Mouse (Mus musculus): Measurements from ENCODE around the gene Btg3.
"Not testable (repeated sequence)": the region's sequence is repeated elsewhere in the genome, so short reads cannot be mapped to it uniquely, and the experiment has no call there.

The Btg3 gene

GRCm38 (mm10) chr16:78376745-78377570 lies at the start of gene Btg3:
Gene Btg3 (minus strand): TSS chr16:78377192.
- DNase-seq (ENCODE audit: low read depth), result peak; percentile 74

DNA sequence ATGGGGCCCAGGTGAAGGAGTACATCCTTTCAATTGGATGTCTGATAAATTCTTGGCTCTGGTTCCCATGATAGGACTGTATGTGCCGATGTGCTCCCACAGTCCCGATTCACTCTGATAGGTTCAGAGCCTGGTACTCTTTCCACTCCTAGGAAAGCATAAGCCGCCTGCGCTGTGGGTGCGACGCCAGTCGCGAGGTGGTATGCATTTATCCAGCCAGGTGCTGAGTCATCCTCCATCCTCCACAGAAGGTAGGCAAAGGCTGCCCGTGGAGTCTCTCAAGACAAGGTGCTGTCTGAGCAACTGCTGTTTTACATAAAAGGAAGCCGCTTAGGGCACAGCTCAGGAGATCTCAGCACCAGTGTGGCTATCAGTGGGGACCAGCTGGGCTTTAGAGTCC lies 40.7 kb upstream of the Btg3 start:
- no peak for DNase-seq (ENCODE audit: low read depth)

GRCm38 (mm10) chr16:78416500-78416899 lies 39.5 kb upstream of the Btg3 start:
- no peak for DNase-seq (ENCODE audit: low read depth)

GRCm38 (mm10) chr16:78409991-78410390 lies 33.0 kb upstream of the Btg3 start:
- no peak for DNase-seq (ENCODE audit: low read depth)

DNA sequence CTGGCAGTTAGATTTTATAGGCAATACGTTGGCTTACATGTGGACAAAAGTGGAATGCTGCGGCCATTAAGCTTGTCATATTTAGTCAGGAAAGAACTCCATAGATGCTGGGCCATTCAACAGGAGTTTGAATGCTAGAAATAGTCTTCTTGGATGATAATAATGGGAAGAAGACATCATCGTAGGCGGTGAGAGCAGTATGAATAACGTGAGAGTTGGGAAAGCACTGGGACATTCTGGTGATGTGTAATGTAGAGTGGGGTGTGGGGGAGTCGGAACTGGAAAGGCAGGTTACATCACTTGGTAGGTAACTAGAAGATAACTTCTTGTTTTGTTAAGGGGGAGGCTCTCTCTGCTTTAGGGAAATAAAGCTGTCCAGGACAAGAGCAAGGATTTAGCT lies 30.9 kb upstream of the Btg3 start:
- no peak for DNase-seq (ENCODE audit: low read depth)

- no peak for DNase-seq (ENCODE audit: low read depth)
Observed at GRCm38 (mm10) chr16:78406657-78407056, 29.7 kb upstream of the Btg3 start.

GRCm38 (mm10) chr16:78402316-78402715 lies 25.3 kb upstream of the Btg3 start:
- DNase-seq (ENCODE audit: low read depth), result no peak

DNA sequence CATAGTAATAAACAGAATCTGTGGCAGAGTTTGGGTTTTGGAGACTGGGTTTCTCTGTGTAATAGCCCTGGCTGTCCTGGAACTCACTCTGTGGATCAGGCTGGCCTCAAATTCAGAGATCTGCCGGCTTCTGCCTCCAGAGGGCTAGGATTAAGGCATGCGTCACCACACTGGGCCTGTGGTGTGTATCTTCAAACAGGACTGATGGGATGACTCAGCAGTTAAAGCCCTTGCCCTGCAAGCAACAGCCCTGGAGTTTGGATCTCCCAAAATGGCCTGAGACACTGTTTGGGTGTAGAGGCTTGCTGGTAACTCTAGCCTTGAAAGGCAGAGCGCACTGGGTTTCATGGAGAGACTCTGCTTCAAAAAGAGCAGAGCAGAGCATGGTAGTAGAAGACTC lies 22.4 kb upstream of the Btg3 start:
- no peak for DNase-seq (ENCODE audit: low read depth)

GRCm38 (mm10) chr16:78398734-78399133 lies 21.7 kb upstream of the Btg3 start:
- DNase-seq (ENCODE audit: low read depth), result no peak

DNA sequence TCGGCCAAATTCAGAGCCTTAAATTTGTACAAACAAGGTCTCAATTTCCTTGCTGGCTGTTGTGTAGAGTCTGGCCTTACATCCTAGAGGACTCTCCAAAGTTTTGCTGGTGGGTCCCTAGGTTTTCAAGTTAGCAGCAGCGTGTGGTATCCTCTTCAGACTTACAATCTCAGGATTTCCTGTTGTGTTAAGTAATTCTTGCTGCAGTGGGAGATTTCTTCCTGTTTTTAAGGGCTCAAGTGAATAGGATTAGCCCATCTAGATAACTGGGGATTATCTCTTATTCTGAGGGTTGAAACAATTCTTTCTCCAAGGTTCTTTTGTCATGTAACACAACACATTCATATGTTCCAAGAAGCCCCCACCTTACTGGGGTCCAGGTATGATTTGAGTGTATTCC lies 14.4 kb upstream of the Btg3 start:
- no peak for DNase-seq (ENCODE audit: low read depth)

DNA sequence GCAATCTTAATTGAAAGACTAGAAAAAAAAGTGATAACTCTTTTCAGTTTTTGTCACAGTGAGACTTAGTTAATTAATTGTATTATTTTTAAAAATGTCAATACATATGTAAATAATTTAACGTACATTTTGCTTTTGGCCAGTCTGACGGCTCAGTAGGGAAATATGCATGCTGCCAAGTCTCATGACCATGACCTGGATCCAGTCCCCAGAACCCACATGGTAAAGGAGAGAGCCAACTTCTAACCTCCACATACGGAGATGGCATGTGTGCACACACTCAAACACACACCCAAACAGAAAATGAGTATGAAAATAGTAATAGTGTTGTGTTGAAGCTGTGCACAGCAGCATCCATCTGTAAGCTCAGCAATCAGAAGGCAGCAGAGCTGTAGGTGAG lies 13.0 kb upstream of the Btg3 start:
- DNase-seq (ENCODE audit: low read depth), result no peak

GRCm38 (mm10) chr16:78389122-78389521 lies 12.1 kb upstream of the Btg3 start:
- no peak for DNase-seq (ENCODE audit: low read depth)

- no peak for DNase-seq (ENCODE audit: low read depth)
Observed at GRCm38 (mm10) chr16:78378493-78378892, 1.5 kb upstream of the Btg3 start.

DNA sequence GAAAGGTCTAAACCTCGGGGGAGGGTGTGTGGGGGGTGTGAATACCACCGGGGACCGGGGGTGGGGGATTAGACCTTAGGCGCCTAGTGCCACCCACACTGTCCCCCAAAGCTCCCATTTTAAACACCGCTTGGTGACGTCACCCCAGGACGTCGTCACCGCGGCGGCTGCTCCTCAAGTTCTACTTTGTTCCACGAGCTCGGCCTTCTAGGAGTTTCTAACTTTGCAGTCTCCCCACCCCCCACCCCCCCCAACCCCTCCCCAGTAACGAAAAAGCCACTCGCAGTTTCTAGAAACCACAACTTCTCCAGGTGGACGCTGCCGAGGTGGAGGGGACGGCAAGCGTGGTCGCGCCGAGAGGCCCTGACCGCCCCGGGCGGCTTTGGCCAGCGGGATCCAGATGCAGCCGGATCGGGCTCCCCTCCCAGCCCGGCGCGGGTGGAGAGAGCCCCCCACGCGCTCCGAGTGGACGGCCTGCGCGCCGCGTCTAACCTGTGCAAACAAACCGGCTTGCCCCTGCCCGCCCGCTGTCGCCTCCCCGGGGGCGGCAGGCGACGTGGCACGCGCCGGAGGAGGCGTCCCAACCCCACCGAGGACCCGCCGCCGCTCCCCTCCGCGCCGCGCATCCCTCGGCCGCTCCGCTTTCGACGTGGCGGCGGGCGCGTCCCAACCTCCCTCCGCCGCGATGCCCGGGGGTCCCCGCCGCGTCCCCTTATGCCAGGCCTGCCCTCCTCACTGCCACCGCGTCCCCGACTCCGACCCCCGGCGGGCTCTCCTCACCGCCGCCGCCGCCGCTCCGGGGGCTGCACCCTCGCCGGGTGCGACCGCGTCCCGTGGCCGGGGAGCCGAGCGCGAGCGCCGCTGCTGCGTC lies 936 bp downstream of the Btg3 start:
- peak; percentile 60 for DNase-seq (ENCODE audit: low read depth)

GRCm38 (mm10) chr16:78375222-78375621 lies 1.8 kb downstream of the Btg3 start:
- no peak for DNase-seq (ENCODE audit: low read depth)

- DNase-seq (ENCODE audit: low read depth), result no peak
Observed at GRCm38 (mm10) chr16:78373743-78374142, 3.2 kb downstream of the Btg3 start.

DNA sequence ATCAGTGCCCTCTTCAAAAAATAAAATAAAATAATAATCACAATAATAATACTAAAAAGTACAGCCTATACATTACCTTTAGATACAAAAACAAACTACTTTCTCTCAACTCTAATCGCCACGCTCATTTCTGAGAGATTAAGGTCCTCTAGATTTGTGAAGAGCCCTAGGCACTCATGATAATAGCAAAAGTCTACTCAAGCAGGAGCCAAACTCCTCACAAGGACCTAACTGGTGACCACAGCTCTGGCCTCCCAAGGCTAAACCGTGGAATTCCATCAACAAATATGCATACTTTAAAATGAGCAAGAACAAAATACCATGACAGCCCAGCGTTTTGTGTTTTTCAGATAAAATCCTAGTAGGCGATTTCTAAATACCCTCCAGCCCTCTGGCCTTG lies 4.2 kb downstream of the Btg3 start:
- DNase-seq (ENCODE audit: low read depth), result no peak

GRCm38 (mm10) chr16:78371491-78372046 lies 5.4 kb downstream of the Btg3 start:
- no peak for DNase-seq (ENCODE audit: low read depth)

DNA sequence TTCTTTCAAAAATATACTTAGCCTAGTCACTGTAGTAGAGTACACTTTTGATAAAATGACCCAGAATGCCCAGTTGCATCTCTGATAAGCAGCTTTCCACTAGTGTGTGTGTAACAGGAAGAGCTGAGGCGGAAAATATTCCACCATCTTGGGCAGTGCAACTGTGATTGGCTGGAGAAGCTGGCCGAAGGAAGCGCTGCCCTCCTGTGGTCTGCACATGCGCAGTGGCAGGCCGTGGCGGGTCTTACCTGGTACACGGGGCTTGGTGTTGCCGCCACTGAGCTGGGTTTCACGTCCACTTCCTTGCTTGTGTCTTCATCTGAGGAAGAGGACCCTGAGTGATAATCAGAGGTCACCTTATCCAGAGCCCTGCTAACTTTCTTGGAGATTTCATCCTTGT lies 12.4 kb downstream of the Btg3 start:
- DNase-seq (ENCODE audit: low read depth), result not testable (repeated sequence)

- DNase-seq (ENCODE audit: low read depth), result no peak
Observed at GRCm38 (mm10) chr16:78361466-78361865, 15.5 kb downstream of the Btg3 start.

GRCm38 (mm10) chr16:78357757-78358156 lies 19.2 kb downstream of the Btg3 start:
- DNase-seq (ENCODE audit: low read depth), result no peak

- DNase-seq (ENCODE audit: low read depth), result no peak
Observed at GRCm38 (mm10) chr16:78347328-78347926, 29.6 kb downstream of the Btg3 start.

All from c-Kit-positive CD71-negative TER-119-negative erythroid progenitor cells, embryonic 14.5 days (primary cell).